Mouse (Mus musculus): ENCODE results near the gene Prkci.

GRCm38 (mm10) chr3:31037851-31038250 is 42.3 kb downstream of the Prkci start:
- TF ChIP-seq ZC3H11A (IDR thresholded peaks at IDR 0.05; ENCODE audit: borderline replicate concordance, low read depth, low read length) = no peak
- TF ChIP-seq HCFC1 (IDR thresholded peaks at IDR 0.05; ENCODE audit: borderline replicate concordance, insufficient read depth, low read length) = no peak
- no peak for TF ChIP-seq ZNF384 (IDR thresholded peaks at IDR 0.05; ENCODE audit: low read depth, low read length)

Data from ES-E14 (cell line).